Mouse (Mus musculus): ENCODE results near the gene Gldn. TPM values are rescaled to one million over a fixed set of nuclear protein-coding genes. Genes with fewer than 3 reads are reported as not detected.
A peak's percentile ranks its signal among the peaks of the same experiment; 100 is the strongest.

Gene Gldn
- 0.17 and 0.35 TPM in 2 replicates for polyA plus RNA-seq (2015; fragmentation: Nextera tagmentation; extraction: Ambion mirVana)

DNA sequence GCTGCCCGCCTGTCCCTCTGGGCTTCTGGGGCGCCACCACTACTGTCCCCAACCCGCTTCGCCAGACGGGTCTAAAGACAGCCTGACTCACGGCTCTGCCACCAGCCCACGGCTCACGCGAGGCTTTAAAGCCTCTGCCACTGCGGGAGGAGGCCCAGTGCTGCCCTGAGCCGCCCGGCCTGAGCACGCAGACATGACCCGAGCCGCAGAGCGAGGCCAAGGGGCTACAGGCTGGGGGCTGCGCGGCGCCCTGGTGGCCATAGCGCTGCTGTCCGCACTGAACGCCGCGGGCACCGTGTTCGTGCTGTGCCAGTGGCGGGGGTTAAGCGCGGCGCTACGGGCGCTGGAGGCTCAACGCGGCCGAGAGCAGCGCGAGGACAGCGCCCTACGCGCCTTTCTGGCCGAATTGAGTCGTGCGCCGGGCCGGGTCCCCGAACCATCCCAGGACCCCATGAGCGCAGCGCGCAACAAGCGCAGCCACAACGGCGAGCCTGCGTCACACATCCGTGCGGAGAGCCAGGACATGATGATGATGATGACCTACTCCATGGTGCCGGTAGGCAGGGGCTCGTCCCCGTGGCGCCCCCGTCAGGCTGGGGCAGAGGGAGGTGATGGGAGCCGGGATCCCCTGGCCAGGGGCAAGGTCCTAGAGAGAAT, at the start of gene Gldn:
Gene Gldn (plus strand): TSS at position 156 of the 657 bp plus-strand sequence.
- no peaks in the 10 kb centered on the region for H3K9me3 ChIP-seq
- WGBS = 3% methylated on average over 61 of the region's 61 CpGs
- H3K4me2 ChIP-seq = peak within 1 kb of the TSS; percentile 83
- H3K4me3 ChIP-seq = peak within 1 kb of the TSS; percentile 43
- no peaks in the 10 kb centered on the region for H3K36me3 ChIP-seq
- ATAC-seq (ENCODE audit: low read depth) = peak; percentile 75
- H3K9ac ChIP-seq = peak within 1 kb of the TSS; percentile 70
- peaks cover 28% of the 10 kb centered on the region for H3K27me3 ChIP-seq
- peaks cover 10% of the 10 kb centered on the region for H3K4me1 ChIP-seq (replicated peaks)
- H3K27ac ChIP-seq (replicated peaks) = no peak within 1 kb of the TSS

DNA sequence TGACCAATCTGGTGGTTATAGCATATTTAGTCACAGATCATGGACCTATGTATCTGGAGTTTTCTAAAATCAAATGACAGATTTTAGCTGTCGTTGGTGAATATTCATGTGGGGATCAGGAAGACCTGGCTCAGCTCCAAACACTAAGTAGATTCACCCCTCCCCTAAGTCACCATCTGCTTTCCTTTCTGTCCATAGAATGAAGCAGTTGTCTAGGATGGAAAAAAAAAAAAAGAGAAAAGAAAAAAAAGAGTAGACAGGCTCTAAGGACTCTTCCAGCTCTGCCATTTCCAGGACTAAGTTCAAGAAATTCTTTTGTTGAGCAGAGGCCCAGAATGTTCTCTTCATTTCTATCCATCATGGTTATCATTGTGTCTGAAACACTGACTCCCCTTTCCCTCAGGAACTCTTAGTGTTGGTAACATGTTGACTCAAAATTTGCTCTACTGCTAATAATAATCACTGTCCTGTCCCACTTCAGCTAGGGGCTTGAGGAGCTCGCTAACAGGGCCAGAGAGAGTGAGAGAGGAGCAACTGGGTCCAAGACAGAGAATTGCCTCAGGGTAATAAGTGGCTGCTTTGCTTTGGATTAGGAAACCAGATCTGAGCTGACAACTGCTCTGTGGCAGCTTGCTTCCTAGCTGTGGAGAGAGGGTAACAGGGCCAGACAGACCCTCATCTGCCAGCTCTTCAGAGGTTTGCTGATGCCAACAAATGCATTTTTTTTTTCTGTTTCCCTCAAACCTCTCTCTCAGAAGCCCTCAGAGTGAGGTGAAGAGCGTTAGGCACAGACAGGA, 41.2 kb upstream of the Gldn start:
- Histone ChIP-seq H3K4me1 (replicated peaks) (peaks cover 10% of the 10 kb centered on the region), H3K36me3 (no peaks in the 10 kb centered on the region), H3K27me3 (no peaks in the 10 kb centered on the region), H3K4me2 (no peak overlapping the region), H3K4me3 (no peak overlapping the region), H3K27ac (replicated peaks) (peak overlapping the region; percentile 62), H3K9me3 (no peaks in the 10 kb centered on the region), H3K9ac (no peak overlapping the region)
- ATAC-seq (ENCODE audit: low read depth) = no peak
- WGBS = 51% methylated on average over 3 of the region's 3 CpGs

DNA sequence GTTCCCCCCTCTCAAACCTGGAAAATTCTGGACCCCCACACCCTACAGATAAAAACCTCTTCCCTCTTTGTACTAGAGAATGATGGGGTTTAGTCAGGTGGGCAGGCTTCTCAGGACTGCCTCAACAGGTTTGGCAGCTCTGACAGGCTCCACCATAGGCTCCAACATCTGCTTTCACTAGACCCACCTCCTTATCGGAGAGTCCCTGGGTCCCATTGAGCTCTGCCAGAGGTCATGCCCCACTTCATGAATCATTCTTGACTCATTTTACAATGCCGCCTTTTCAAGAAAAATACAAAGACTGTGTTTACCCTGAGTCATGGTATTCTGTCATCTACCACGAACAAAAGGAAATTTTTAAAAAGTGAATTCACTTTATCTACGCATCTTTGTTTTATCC, 21.5 kb upstream of the Gldn start:
- no peaks in the 10 kb centered on the region for H3K9me3 ChIP-seq
- no peak for ATAC-seq (ENCODE audit: low read depth)
- no peak overlapping the region for H3K27ac ChIP-seq (replicated peaks)
- H3K4me3 ChIP-seq = no peak overlapping the region
- H3K9ac ChIP-seq = no peak overlapping the region
- H3K36me3 ChIP-seq = no peaks in the 10 kb centered on the region
- no peak overlapping the region for H3K4me2 ChIP-seq
- WGBS = 75% methylated on average over 4 of the region's 4 CpGs
- no peaks in the 10 kb centered on the region for H3K4me1 ChIP-seq (replicated peaks)
- no peaks in the 10 kb centered on the region for H3K27me3 ChIP-seq

DNA sequence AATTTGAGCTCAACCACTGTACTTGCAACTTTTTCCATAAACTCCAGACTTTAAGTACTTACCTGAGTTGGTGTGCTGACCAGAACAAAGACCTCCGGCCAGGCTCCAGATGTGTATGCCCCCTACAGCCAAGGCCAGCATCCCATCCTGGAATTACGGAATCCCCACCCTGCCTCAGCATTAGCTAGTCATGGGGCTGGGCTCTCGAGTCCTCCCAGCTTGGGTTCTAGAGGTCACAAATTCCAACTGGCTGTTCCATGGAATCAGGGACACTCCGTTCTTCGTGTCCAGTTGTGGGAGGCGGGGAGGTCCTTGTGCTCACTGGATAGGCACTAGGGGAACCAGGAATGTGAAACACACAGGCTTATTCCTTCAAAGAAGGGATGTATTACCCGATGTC, 18.3 kb upstream of the Gldn start, which contains the start of gene Cyp19a1:
Gene Cyp19a1 (minus strand): TSS at position 101 of the 400 bp plus-strand sequence.
- no peak within 1 kb of the TSS for H3K4me2 ChIP-seq
- H3K36me3 ChIP-seq = no peaks in the 10 kb centered on the region
- H3K27ac ChIP-seq (replicated peaks) = no peak within 1 kb of the TSS
- WGBS = 89% methylated on average over 7 of the region's 7 CpGs
- no peaks in the 10 kb centered on the region for H3K4me1 ChIP-seq (replicated peaks)
- no peak within 1 kb of the TSS for H3K9ac ChIP-seq
- no peak within 1 kb of the TSS for H3K4me3 ChIP-seq
- no peak for ATAC-seq (ENCODE audit: low read depth)
- no peaks in the 10 kb centered on the region for H3K9me3 ChIP-seq
- H3K27me3 ChIP-seq = no peaks in the 10 kb centered on the region

DNA sequence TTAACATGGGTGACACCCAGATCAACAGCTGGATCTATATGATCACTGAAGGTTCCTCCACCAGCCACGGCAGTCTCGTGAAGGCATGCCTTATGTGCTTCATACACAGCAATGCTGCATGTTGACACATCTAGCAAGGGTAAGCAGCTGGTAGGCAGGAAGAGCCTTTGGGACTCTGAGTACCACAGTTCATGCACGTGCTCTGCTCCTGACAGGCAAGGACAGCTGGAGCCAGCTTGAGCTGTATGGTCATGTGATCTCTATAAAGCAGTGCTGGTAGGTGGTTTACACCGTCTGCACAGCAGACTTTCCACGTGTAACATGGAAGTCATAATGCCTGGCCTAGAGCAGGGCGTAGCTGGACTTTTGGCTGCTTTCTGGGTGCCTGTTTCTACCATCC, 16.3 kb upstream of the Gldn start:
- H3K9ac ChIP-seq = no peak overlapping the region
- H3K27me3 ChIP-seq = no peaks in the 10 kb centered on the region
- H3K4me2 ChIP-seq = no peak overlapping the region
- ATAC-seq (ENCODE audit: low read depth) = no peak
- peaks cover 3% of the 10 kb centered on the region; the same call in 1 of the 2 replicates for H3K4me1 ChIP-seq (replicated peaks)
- no peaks in the 10 kb centered on the region for H3K9me3 ChIP-seq
- WGBS = 74% methylated on average over 6 of the region's 6 CpGs
- no peak overlapping the region for H3K27ac ChIP-seq (replicated peaks)
- no peaks in the 10 kb centered on the region for H3K36me3 ChIP-seq
- H3K4me3 ChIP-seq = no peak overlapping the region

DNA sequence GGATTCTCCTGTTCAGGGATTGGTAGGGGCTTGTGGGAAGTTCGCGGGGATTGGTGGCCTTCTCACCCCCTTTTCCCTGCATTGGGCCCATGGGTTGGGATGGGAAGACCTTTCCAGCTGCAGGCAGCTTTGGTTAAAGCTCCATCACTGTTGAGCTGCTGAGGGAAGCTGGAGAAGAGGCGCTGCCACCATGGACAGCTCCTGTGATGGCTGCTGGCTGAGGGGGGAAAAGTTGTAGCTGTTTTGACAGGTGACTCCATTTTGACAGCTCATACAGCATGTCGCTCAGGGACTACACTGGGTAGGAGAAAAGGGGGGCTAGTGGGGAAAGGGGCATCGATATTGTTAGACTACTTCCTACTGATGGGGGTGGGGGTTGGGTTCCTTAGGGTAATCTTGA, 15.4 kb upstream of the Gldn start:
- Histone ChIP-seq H3K4me2 (no peak overlapping the region), H3K9ac (no peak overlapping the region), H3K4me1 (replicated peaks) (peaks cover 3% of the 10 kb centered on the region; the same call in 1 of the 2 replicates), H3K4me3 (no peak overlapping the region), H3K9me3 (no peaks in the 10 kb centered on the region), H3K36me3 (no peaks in the 10 kb centered on the region), H3K27me3 (no peaks in the 10 kb centered on the region), H3K27ac (replicated peaks) (no peak overlapping the region)
- WGBS = 57% methylated on average over 5 of the region's 5 CpGs
- ATAC-seq (ENCODE audit: low read depth) = no peak

DNA sequence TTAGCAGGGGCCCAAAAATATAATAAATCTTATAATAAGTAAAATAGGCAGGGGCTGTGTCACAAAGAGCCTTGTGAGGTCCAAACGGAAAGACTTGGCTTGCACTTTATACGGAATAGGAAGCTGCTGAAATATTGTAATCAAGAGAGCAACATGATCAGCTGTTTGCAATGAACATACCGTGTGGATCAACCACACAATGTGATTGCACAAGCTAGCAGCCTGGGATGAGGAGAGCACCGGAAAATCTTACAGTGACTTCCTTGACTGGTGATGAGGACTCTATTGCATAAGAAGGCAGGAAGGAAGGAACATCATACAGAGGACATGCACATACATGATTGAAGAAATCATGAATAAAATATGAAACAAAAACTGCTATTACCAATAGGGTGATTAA, 11.0 kb upstream of the Gldn start:
- no peaks in the 10 kb centered on the region for H3K36me3 ChIP-seq
- ATAC-seq (ENCODE audit: low read depth) = no peak
- H3K4me3 ChIP-seq = no peak overlapping the region
- no peaks in the 10 kb centered on the region for H3K9me3 ChIP-seq
- no peak overlapping the region for H3K9ac ChIP-seq
- no peaks in the 10 kb centered on the region for H3K27me3 ChIP-seq
- 89% methylated on average over 4 of the region's 4 CpGs for WGBS
- H3K4me2 ChIP-seq = no peak overlapping the region
- no peak overlapping the region for H3K27ac ChIP-seq (replicated peaks)
- peaks cover 3% of the 10 kb centered on the region; the same call in 1 of the 2 replicates for H3K4me1 ChIP-seq (replicated peaks)

DNA sequence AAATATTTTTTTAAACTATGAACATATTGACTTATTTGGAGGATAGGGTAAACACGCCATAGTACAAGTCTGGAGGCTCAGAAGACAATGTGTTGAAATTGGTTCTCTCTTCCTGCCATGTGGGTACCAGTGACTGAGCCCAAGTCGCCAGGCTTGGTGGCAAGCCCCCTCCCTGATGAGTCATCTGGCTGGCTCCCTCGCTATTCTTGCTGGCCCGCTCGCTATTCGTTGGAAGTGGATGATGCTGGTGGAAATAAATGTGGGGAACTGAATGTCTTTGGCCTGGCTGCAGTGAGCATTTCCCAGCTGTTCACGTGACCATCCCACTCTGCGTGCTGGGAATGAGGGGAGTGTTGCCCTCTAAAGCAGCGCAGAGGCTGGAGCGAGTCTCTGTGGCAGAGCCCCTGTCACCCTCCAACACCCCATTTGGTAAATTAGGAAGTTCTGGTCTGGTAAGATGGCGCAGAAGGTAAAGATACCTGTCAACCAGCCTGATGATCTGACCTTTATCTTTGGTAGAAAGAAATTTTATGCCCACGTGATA, 7.2 kb upstream of the Gldn start:
- Histone ChIP-seq H3K4me3 (no peak overlapping the region), H3K4me1 (replicated peaks) (peaks cover 3% of the 10 kb centered on the region; the same call in 1 of the 2 replicates), H3K9ac (no peak overlapping the region), H3K9me3 (no peaks in the 10 kb centered on the region), H3K4me2 (no peak overlapping the region), H3K36me3 (no peaks in the 10 kb centered on the region), H3K27me3 (no peaks in the 10 kb centered on the region), H3K27ac (replicated peaks) (no peak overlapping the region)
- no peak for ATAC-seq (ENCODE audit: low read depth)
- 90% methylated on average over 12 of the region's 12 CpGs for WGBS

DNA sequence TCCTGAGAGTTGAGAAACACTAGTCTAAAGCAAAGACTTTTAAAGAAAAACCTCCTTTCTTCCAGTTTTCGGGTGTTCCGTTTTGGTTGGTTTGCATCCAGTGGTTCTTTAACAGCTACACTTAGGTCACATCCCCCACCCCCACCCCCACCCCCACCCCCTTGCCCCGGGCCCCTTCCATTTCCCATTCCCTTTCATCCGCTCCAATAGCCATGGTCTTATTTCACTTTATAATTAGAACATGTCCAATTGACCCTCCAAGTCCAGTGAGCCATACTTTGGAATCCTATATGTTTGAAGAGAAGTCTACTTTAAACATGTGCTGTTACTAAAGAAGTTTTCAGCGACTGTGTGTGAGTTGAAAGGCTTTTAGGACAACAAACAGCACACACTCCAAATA, 1.5 kb downstream of the Gldn start:
- Histone ChIP-seq H3K27me3 (peaks cover 28% of the 10 kb centered on the region), H3K4me3 (no peak overlapping the region), H3K9me3 (no peaks in the 10 kb centered on the region), H3K27ac (replicated peaks) (no peak overlapping the region), H3K4me2 (no peak overlapping the region), H3K36me3 (no peaks in the 10 kb centered on the region), H3K9ac (no peak overlapping the region), H3K4me1 (replicated peaks) (peaks cover 10% of the 10 kb centered on the region)
- no peak for ATAC-seq (ENCODE audit: low read depth)
- WGBS = 51% methylated on average over 5 of the region's 5 CpGs

DNA sequence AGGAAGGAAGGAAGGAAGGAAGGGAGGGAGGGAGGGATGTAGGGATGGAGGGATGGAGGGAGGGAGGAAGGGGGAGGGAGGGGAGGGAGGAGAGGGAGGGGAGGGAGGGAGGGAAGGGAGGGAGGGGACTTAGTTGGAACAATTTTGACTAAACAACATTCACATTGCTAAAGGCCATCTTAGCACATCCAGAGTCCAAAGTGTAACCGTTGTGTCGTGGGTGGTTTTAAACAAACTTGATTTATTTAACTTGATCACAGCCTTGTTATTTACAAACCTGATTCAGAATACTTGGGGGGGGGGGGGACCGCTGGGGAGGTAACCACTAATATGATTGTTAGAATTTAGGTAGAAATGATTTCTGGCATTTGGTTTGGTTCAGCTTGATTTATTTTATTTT, 13.1 kb downstream of the Gldn start:
- Histone ChIP-seq H3K4me3 (no peak overlapping the region), H3K4me1 (replicated peaks) (no peaks in the 10 kb centered on the region), H3K36me3 (no peaks in the 10 kb centered on the region), H3K9me3 (no peaks in the 10 kb centered on the region), H3K4me2 (no peak overlapping the region), H3K9ac (no peak overlapping the region), H3K27ac (replicated peaks) (no peak overlapping the region), H3K27me3 (no peaks in the 10 kb centered on the region)
- 91% methylated on average over 3 of the region's 3 CpGs for WGBS
- ATAC-seq (ENCODE audit: low read depth) = no peak

DNA sequence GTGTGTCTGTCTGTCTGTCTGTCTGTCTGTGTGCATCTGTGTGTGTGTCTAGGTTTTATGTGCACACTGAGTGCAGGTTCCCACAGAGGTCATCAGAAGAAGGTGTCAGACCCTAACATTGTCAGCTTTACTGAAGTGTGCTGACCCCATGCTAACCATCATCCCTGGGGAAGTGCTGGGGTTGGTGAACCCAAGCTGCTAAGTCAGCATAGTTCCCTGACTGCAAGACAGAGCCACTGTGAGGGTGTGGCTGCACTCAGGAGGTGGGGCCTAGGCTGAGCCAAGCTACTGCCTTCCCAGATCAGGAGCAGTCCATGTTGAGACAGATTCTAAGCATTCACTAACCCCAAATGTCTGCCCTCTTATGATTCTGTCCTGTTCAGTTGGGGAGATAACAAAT, 13.5 kb downstream of the Gldn start:
- Histone ChIP-seq H3K9ac (no peak overlapping the region), H3K36me3 (no peaks in the 10 kb centered on the region), H3K4me2 (no peak overlapping the region), H3K27me3 (no peaks in the 10 kb centered on the region), H3K4me1 (replicated peaks) (no peaks in the 10 kb centered on the region), H3K27ac (replicated peaks) (no peak overlapping the region), H3K9me3 (no peaks in the 10 kb centered on the region), H3K4me3 (no peak overlapping the region)
- ATAC-seq (ENCODE audit: low read depth) = no peak

DNA sequence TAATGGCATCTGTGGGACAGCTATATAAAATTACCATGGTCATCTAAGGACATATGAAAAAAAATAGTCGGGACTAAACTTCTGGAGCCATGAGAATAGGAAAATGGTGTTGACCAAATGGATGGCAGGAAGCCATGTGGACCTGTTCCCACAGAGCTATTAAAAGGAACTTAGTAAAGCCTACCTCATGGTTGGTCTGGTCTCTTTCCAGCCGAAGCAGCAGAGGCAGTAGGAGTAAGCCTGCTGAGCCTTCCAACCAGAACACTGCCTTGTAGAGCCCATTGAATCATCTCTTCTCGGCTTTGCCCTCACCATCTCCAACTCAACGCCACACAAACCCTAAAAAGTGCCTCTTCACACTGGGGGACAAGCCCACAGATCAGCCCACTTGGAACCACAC, 15.0 kb downstream of the Gldn start:
- H3K4me2 ChIP-seq = no peak overlapping the region
- no peaks in the 10 kb centered on the region for H3K9me3 ChIP-seq
- WGBS = 88% methylated on average over 4 of the region's 4 CpGs
- H3K36me3 ChIP-seq = no peaks in the 10 kb centered on the region
- H3K27ac ChIP-seq (replicated peaks) = no peak overlapping the region
- H3K4me3 ChIP-seq = no peak overlapping the region
- no peak overlapping the region for H3K9ac ChIP-seq
- no peaks in the 10 kb centered on the region for H3K27me3 ChIP-seq
- no peak for ATAC-seq (ENCODE audit: low read depth)
- no peaks in the 10 kb centered on the region for H3K4me1 ChIP-seq (replicated peaks)
